Mouse (Mus musculus) spleen, adult 2 months (tissue): ENCODE results near the gene Vps45. TPM values are rescaled to one million over a fixed set of nuclear protein-coding genes. Genes with fewer than 3 reads are reported as not detected.

Source experiments
- DNase-seq, 2 experiments: peaks; one replicate each; pipeline versions ENCODE4 v3.0.0 to v3.0.0-alpha.2; 2012 to 2021; ENCODE audit warnings: low spot score in 2 of 2, low read depth in 1 of 2
- H3K27ac ChIP-seq: fragments of 200-500 bp; 2 replicates; pipeline ENCODE4 v1.5.1; 2012; ENCODE audit warnings: low read length, inconsistent platforms; ENCODE audit not compliant: insufficient read depth
- H3K27me3 ChIP-seq: fragments of 200-500 bp; 2 replicates; pipeline ENCODE4 v1.6.1; 2012; ENCODE audit warnings: mild to moderate bottlenecking, moderate library complexity, low read length, inconsistent platforms; ENCODE audit not compliant: control insufficient read depth, insufficient read depth
- H3K36me3 ChIP-seq: fragments of 200-500 bp; 2 replicates; pipeline ENCODE4 v1.6.1; 2012; ENCODE audit warnings: mild to moderate bottlenecking, low read length, inconsistent platforms; ENCODE audit not compliant: control insufficient read depth, insufficient read depth
- H3K4me1 ChIP-seq: fragments of 200-500 bp; 2 replicates; pipeline ENCODE4 v1.6.1; 2011; ENCODE audit warnings: inconsistent platforms; ENCODE audit not compliant: control insufficient read depth, insufficient read depth, insufficient read length
- H3K4me3 ChIP-seq: fragments of 200-500 bp; 2 replicates; pipeline ENCODE4 v1.5.1; 2011; ENCODE audit warnings: mild to moderate bottlenecking, inconsistent platforms; ENCODE audit not compliant: insufficient read depth, insufficient read length; ENCODE audit errors: extremely low read depth
- CTCF ChIP-seq: fragments of 200-500 bp; IDR thresholded peaks from 2 replicates; pipeline ENCODE4 v1.5.1; 2011; ENCODE audit warnings: mild to moderate bottlenecking, inconsistent platforms; ENCODE audit not compliant: insufficient read depth, insufficient read length, insufficient replicate concordance; ENCODE audit errors: extremely low read depth
- POLR2A ChIP-seq: fragments of 200-500 bp; IDR thresholded peaks from 2 replicates; pipeline ENCODE4 v1.6.1; 2011; ENCODE audit warnings: low read depth, low read length, inconsistent platforms
- WGBS: fragments of 180-500 bp; shearing (Covaris S2); methylation state at CpG from one replicate; pipeline ENCODE4 v1.1.7; 2018; 5-methylcytosine and 5-hydroxymethylcytosine counted together
- polyA plus RNA-seq: library from polyadenylated mRNA; depleted of rRNA; stranded (reverse); fragments of >200 nt; gene quantifications from 2 replicates; pipeline ENCODE4 v1.2.3, GENCODE M21; 2012

Gene Vps45
- polyA plus RNA-seq, 1 experiment = 2.0 TPM

- Histone ChIP-seq H3K36me3 (no peaks in the 10 kb centered on the region), H3K4me1 (no peaks in the 10 kb centered on the region), H3K27ac (no peak overlapping the region), H3K4me3 (no peak overlapping the region), H3K27me3 (no peaks in the 10 kb centered on the region)
- 94% methylated on average over 4 of the region's 4 CpGs for WGBS
- no peak for TF ChIP-seq POLR2A
- no peak for TF ChIP-seq CTCF
- DNase-seq = no peak
These were observed 29.5 kb upstream of the Vps45 start for GRCm38 (mm10) chr3:96087801-96088200.

GRCm38 (mm10) chr3:96087219-96087618, 29.0 kb upstream of the Vps45 start:
- Histone ChIP-seq H3K4me1 (no peaks in the 10 kb centered on the region), H3K4me3 (no peak overlapping the region), H3K27me3 (no peaks in the 10 kb centered on the region), H3K36me3 (no peaks in the 10 kb centered on the region), H3K27ac (no peak overlapping the region)
- 74% methylated on average over 2 of the region's 2 CpGs for WGBS
- DNase-seq = no peak
- TF ChIP-seq POLR2A (no peak), CTCF (no peak)

- Histone ChIP-seq H3K36me3 (no peaks in the 10 kb centered on the region), H3K27ac (no peak overlapping the region), H3K4me1 (no peaks in the 10 kb centered on the region), H3K27me3 (no peaks in the 10 kb centered on the region), H3K4me3 (no peak overlapping the region)
- WGBS = 93% methylated on average over 10 of the region's 10 CpGs
- DNase-seq = no peak
- TF ChIP-seq POLR2A (no peak), CTCF (no peak)
These were observed 26.0 kb upstream of the Vps45 start for GRCm38 (mm10) chr3:96084146-96084755.

GRCm38 (mm10) chr3:96082714-96083508, 24.6 kb upstream of the Vps45 start:
- Histone ChIP-seq H3K4me1 (no peaks in the 10 kb centered on the region), H3K4me3 (no peak overlapping the region), H3K36me3 (no peaks in the 10 kb centered on the region), H3K27ac (no peak overlapping the region), H3K27me3 (no peaks in the 10 kb centered on the region)
- 73% methylated on average over 15 of the region's 15 CpGs for WGBS
- DNase-seq = no peak
- TF ChIP-seq CTCF (no peak), POLR2A (no peak)

- Histone ChIP-seq H3K27ac (no peak overlapping the region), H3K4me1 (no peaks in the 10 kb centered on the region)
- 86% methylated on average over 2 of the region's 2 CpGs for WGBS
These were observed 23.8 kb upstream of the Vps45 start for GRCm38 (mm10) chr3:96082100-96082499.

GRCm38 (mm10) chr3:96081650-96082049, 23.4 kb upstream of the Vps45 start:
- no peaks in the 10 kb centered on the region for H3K36me3 ChIP-seq
- 86% methylated on average over 4 of the region's 4 CpGs for WGBS
- H3K4me3 ChIP-seq = no peak overlapping the region
- no peaks in the 10 kb centered on the region for H3K27me3 ChIP-seq
- DNase-seq = no peak
- H3K27ac ChIP-seq = no peak overlapping the region
- TF ChIP-seq POLR2A (no peak), CTCF (no peak)
- no peaks in the 10 kb centered on the region for H3K4me1 ChIP-seq

More at GRCm38 (mm10) chr3:96082100-96082499, 23.8 kb upstream of the Vps45 start:
- no peaks in the 10 kb centered on the region for H3K27me3 ChIP-seq
- no peak overlapping the region for H3K4me3 ChIP-seq
- no peaks in the 10 kb centered on the region for H3K36me3 ChIP-seq
- no peak for TF ChIP-seq POLR2A
- no peak for TF ChIP-seq CTCF
- no peak for DNase-seq

GRCm38 (mm10) chr3:96081006-96081405, 22.7 kb upstream of the Vps45 start:
- no peaks in the 10 kb centered on the region for H3K27me3 ChIP-seq
- DNase-seq = peak; percentile 15 to 34
- no peak for TF ChIP-seq POLR2A
- peak; percentile 61; the same call in 1 of the 2 replicates for TF ChIP-seq CTCF
- 95% methylated on average over 1 of the region's 1 CpGs for WGBS
- no peak overlapping the region for H3K4me3 ChIP-seq
- H3K27ac ChIP-seq = no peak overlapping the region
- no peaks in the 10 kb centered on the region for H3K4me1 ChIP-seq
- no peaks in the 10 kb centered on the region for H3K36me3 ChIP-seq
